Mouse (Mus musculus): Measurements from ENCODE around the gene Atp6v1a.

The Atp6v1a gene

GRCm38 (mm10) chr16:44138377-44138978 is 1.0 kb downstream of the Atp6v1a start:
- DNase-seq = peak in 1 of 2 experiments; percentile 38

GRCm38 (mm10) chr16:44136511-44137021 is 2.9 kb downstream of the Atp6v1a start:
- DNase-seq = no peak

GRCm38 (mm10) chr16:44133187-44133586 is 6.3 kb downstream of the Atp6v1a start:
- DNase-seq = no peak

- DNase-seq = no peak
Observed at GRCm38 (mm10) chr16:44132300-44132699, 7.2 kb downstream of the Atp6v1a start.

- no peak for DNase-seq
Observed at GRCm38 (mm10) chr16:44126437-44126836, 13.1 kb downstream of the Atp6v1a start.

- DNase-seq = no peak
Observed at GRCm38 (mm10) chr16:44125436-44125835, 14.1 kb downstream of the Atp6v1a start.

- DNase-seq = no peak
Observed at GRCm38 (mm10) chr16:44124713-44125112, 14.8 kb downstream of the Atp6v1a start.

- DNase-seq = no peak
Observed at GRCm38 (mm10) chr16:44123786-44124185, 15.7 kb downstream of the Atp6v1a start.

- no peak for DNase-seq
Observed at GRCm38 (mm10) chr16:44122982-44123725, 16.4 kb downstream of the Atp6v1a start.

GRCm38 (mm10) chr16:44122574-44122973 is 16.9 kb downstream of the Atp6v1a start:
- no peak for DNase-seq

- DNase-seq = no peak
Observed at GRCm38 (mm10) chr16:44122122-44122521, 17.4 kb downstream of the Atp6v1a start.

- no peak for DNase-seq
Observed at GRCm38 (mm10) chr16:44119753-44120501, 19.6 kb downstream of the Atp6v1a start.

GRCm38 (mm10) chr16:44109002-44109401 is 30.5 kb downstream of the Atp6v1a start:
- no peak for DNase-seq

- no peak for DNase-seq
Observed at GRCm38 (mm10) chr16:44105211-44105610, 34.3 kb downstream of the Atp6v1a start.

GRCm38 (mm10) chr16:44103806-44104766 is 35.4 kb downstream of the Atp6v1a start:
- DNase-seq = peak in 1 of 2 experiments; percentile 12

- no peak for DNase-seq
Observed at GRCm38 (mm10) chr16:44102925-44103324, 36.6 kb downstream of the Atp6v1a start.

GRCm38 (mm10) chr16:44101181-44101710 is 38.3 kb downstream of the Atp6v1a start:
- no peak for DNase-seq

GRCm38 (mm10) chr16:44099377-44099776 is 40.1 kb downstream of the Atp6v1a start:
- DNase-seq = no peak

- no peak for DNase-seq
Observed at GRCm38 (mm10) chr16:44087650-44088049, 51.9 kb downstream of the Atp6v1a start.

GRCm38 (mm10) chr16:44063025-44063894 is 76.2 kb downstream of the Atp6v1a start, which contains the start of gene Gramd1c:
TSS of gene Gramd1c (minus strand) at chr16:44063345.
- peak; percentile 42 to 45 for DNase-seq

GRCm38 (mm10) chr16:44061341-44061740 is 78.2 kb downstream of the Atp6v1a start:
- no peak for DNase-seq
